ENCODE assay signal across 16 mouse cellular contexts in the genomic region with DNA sequence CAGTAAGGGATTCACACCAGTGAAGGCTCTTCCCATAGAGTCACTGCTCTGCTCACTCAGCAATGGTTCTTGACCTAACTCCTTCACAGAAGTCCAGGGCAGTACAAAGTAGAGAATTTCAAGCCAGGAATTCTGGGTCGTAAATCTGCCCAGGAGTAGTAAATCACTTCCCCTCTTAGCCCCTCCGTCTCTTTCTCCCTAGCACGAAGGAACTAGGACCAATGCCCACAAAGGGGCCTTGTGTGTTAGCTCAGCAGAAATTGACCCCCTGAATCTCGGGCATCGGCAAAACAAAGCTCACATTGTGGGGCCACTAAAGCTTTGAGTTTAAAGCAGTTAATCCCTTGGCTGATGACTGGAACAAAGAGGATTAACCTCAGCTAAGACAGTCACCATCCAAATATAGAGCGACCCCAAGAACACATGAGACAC. TPM values are rescaled to one million over a fixed set of nuclear protein-coding genes. Genes with fewer than 3 reads are reported as not detected.
DNase-seq lines count a peak whose midpoint lies in the region; ATAC-seq and TF ChIP-seq lines count a peak whose summit lies in the region.
"Had no signal": no experiment of that assay in that cellular context is flagged by ENCODE, and none has a peak within 500 bp of the region (broad histone marks: within the 10 kb centered on the region; RNA-seq: fewer than 3 reads in every experiment).

No protein-coding gene starts in this region.

- no peak for DNase-seq in hindbrain, embryonic 11.5 days (ENCODE audit: low spot score)
- DNase-seq in embryo, embryonic 10 days (ENCODE audit: low spot score), result peak; percentile 63
- peak; percentile 56 for DNase-seq in embryonic facial prominence, embryonic 14.5 days (ENCODE audit: low spot score)
- no peak for DNase-seq in midbrain, postnatal 0 days (ENCODE audit: low spot score)
- no peak for DNase-seq in testis, postnatal 10 days (ENCODE audit: low spot score)
- no peak for DNase-seq in thymus, postnatal 0 days (ENCODE audit: low spot score)
- DNase-seq in urinary bladder, postnatal 25 days (ENCODE audit: low spot score), result no peak
- DNase-seq: heart, postnatal 10 days; right cerebral cortex, postnatal 4 days; thymus, postnatal 4 days had no signal

- no peaks in the 10 kb centered on the region for H3K27me3 ChIP-seq in hindbrain, embryonic 16.5 days (replicated peaks; ENCODE audit: control insufficient read depth, insufficient read depth, low read length)
- H3K27me3 ChIP-seq in hindbrain, embryonic 11.5 days (ENCODE audit: control insufficient read depth, insufficient read depth, low read length), result no peaks in the 10 kb centered on the region
- no peaks in the 10 kb centered on the region for H3K27me3 ChIP-seq in embryonic facial prominence, embryonic 14.5 days (replicated peaks; ENCODE audit: control insufficient read depth, insufficient read depth, low read length)
- H3K27me3 ChIP-seq in midbrain, postnatal 0 days (ENCODE audit: insufficient read depth, low read length), result no peaks in the 10 kb centered on the region
- H3K27me3 ChIP-seq: intestine, embryonic 15.5 days; liver, embryonic 12.5 days; stomach, embryonic 15.5 days had no signal

- no peak overlapping the region for H3K4me2 ChIP-seq in hindbrain, embryonic 16.5 days (ENCODE audit: low read length)
- no peak overlapping the region for H3K4me2 ChIP-seq in hindbrain, embryonic 11.5 days (replicated peaks; ENCODE audit: low read depth, low read length)
- no peak overlapping the region for H3K4me2 ChIP-seq in embryonic facial prominence, embryonic 14.5 days (ENCODE audit: low read depth, low read length)
- H3K4me2 ChIP-seq in midbrain, postnatal 0 days (ENCODE audit: low read depth, low read length, poor library complexity, severe bottlenecking), result no peak overlapping the region
- H3K4me2 ChIP-seq: forebrain, embryonic 13.5 days; intestine, embryonic 15.5 days; liver, embryonic 12.5 days; stomach, embryonic 15.5 days had no signal

- TF ChIP-seq CTCF in midbrain, postnatal 0 days (IDR thresholded peaks at IDR 0.05), result no peak

- no peak overlapping the region for H3K9ac ChIP-seq in hindbrain, embryonic 16.5 days (ENCODE audit: low read depth, low read length)
- no peak overlapping the region for H3K9ac ChIP-seq in hindbrain, embryonic 11.5 days (ENCODE audit: low read depth, low read length)
- no peak overlapping the region for H3K9ac ChIP-seq in embryonic facial prominence, embryonic 14.5 days (ENCODE audit: low read depth, low read length)
- H3K9ac ChIP-seq in midbrain, postnatal 0 days (replicated peaks; ENCODE audit: low read length, poor library complexity, severe bottlenecking), result no peak overlapping the region
- H3K9ac ChIP-seq: forebrain, embryonic 13.5 days; intestine, embryonic 15.5 days; liver, embryonic 12.5 days; stomach, embryonic 15.5 days had no signal

- H3K4me1 ChIP-seq in hindbrain, embryonic 16.5 days (ENCODE audit: control insufficient read depth, insufficient read depth, low read depth, low read length), result peaks cover 8% of the 10 kb centered on the region
- H3K4me1 ChIP-seq in hindbrain, embryonic 11.5 days (replicated peaks; ENCODE audit: control insufficient read depth, insufficient read depth, low read length), result no peaks in the 10 kb centered on the region
- H3K4me1 ChIP-seq in embryonic facial prominence, embryonic 14.5 days (ENCODE audit: control insufficient read depth, insufficient read depth, low read length), result no peaks in the 10 kb centered on the region
- no peaks in the 10 kb centered on the region for H3K4me1 ChIP-seq in midbrain, postnatal 0 days (ENCODE audit: insufficient read depth, low read length)
- H3K4me1 ChIP-seq: intestine, embryonic 15.5 days; liver, embryonic 12.5 days; stomach, embryonic 15.5 days had no signal

- 28% methylated on average over 6 of the region's 6 CpGs for WGBS in hindbrain, embryonic 16.5 days
- WGBS in hindbrain, embryonic 11.5 days, result 31% methylated on average over 6 of the region's 6 CpGs
- WGBS in embryonic facial prominence, embryonic 14.5 days, result 22% methylated on average over 6 of the region's 6 CpGs
- 15% methylated on average over 6 of the region's 6 CpGs for WGBS in midbrain, postnatal 0 days

- ATAC-seq in hindbrain, embryonic 16.5 days, result no peak
- ATAC-seq in hindbrain, embryonic 11.5 days (ENCODE audit: low FRiP score), result no peak
- ATAC-seq in embryonic facial prominence, embryonic 14.5 days (ENCODE audit: low read depth), result no peak; the same call in 1 of the 2 replicates
- peak; percentile 39; the same call in 1 of the 2 replicates for ATAC-seq in midbrain, postnatal 0 days (ENCODE audit: low FRiP score)
- ATAC-seq: forebrain, embryonic 13.5 days; intestine, embryonic 15.5 days; liver, embryonic 12.5 days had no signal

- H3K36me3 ChIP-seq in hindbrain, embryonic 16.5 days (ENCODE audit: control insufficient read depth, insufficient read depth, low read length), result no peaks in the 10 kb centered on the region
- no peaks in the 10 kb centered on the region for H3K36me3 ChIP-seq in hindbrain, embryonic 11.5 days (ENCODE audit: control insufficient read depth, insufficient read depth, low read length)
- H3K36me3 ChIP-seq in embryonic facial prominence, embryonic 14.5 days (ENCODE audit: control insufficient read depth, insufficient read depth, low read length), result no peaks in the 10 kb centered on the region
- no peaks in the 10 kb centered on the region for H3K36me3 ChIP-seq in midbrain, postnatal 0 days (ENCODE audit: insufficient read depth, low read length)
- H3K36me3 ChIP-seq: intestine, embryonic 15.5 days; liver, embryonic 12.5 days; stomach, embryonic 15.5 days had no signal

- H3K9me3 ChIP-seq in hindbrain, embryonic 16.5 days (ENCODE audit: control insufficient read depth, low read length), result no peaks in the 10 kb centered on the region
- no peaks in the 10 kb centered on the region for H3K9me3 ChIP-seq in hindbrain, embryonic 11.5 days (ENCODE audit: control insufficient read depth, low read length)
- H3K9me3 ChIP-seq in embryonic facial prominence, embryonic 14.5 days (ENCODE audit: control insufficient read depth, low read length), result no peaks in the 10 kb centered on the region
- H3K9me3 ChIP-seq in midbrain, postnatal 0 days (ENCODE audit: low read length), result no peaks in the 10 kb centered on the region
- H3K9me3 ChIP-seq: forebrain, embryonic 13.5 days; intestine, embryonic 15.5 days; liver, embryonic 12.5 days; stomach, embryonic 15.5 days had no signal

- H3K27ac ChIP-seq in hindbrain, embryonic 16.5 days (ENCODE audit: low read depth, low read length), result peak overlapping the region; percentile 25; the same call in 1 of the 2 replicates
- H3K27ac ChIP-seq in hindbrain, embryonic 11.5 days (ENCODE audit: low read depth, low read length), result no peak overlapping the region
- no peak overlapping the region for H3K27ac ChIP-seq in embryonic facial prominence, embryonic 14.5 days (replicated peaks; ENCODE audit: low read depth, low read length)
- H3K27ac ChIP-seq in midbrain, postnatal 0 days (ENCODE audit: low read depth, low read length), result no peak overlapping the region
- H3K27ac ChIP-seq: forebrain, embryonic 13.5 days; intestine, embryonic 15.5 days; liver, embryonic 12.5 days; stomach, embryonic 15.5 days had no signal

- no peak overlapping the region for H3K4me3 ChIP-seq in hindbrain, embryonic 16.5 days (ENCODE audit: low read length)
- H3K4me3 ChIP-seq in hindbrain, embryonic 11.5 days (ENCODE audit: low read depth, low read length), result no peak overlapping the region
- H3K4me3 ChIP-seq in embryonic facial prominence, embryonic 14.5 days (ENCODE audit: low read depth, low read length), result no peak overlapping the region
- H3K4me3 ChIP-seq in midbrain, postnatal 0 days (ENCODE audit: low read depth, low read length), result no peak overlapping the region
- H3K4me3 ChIP-seq: forebrain, embryonic 13.5 days; intestine, embryonic 15.5 days; liver, embryonic 12.5 days; stomach, embryonic 15.5 days had no signal

RNA-seq across cellular contexts. Expression of a gene that starts 12.4 kb away (rescaled TPM):
- 20.4 and 23.5 TPM in 2 replicates for polyA plus RNA-seq in hindbrain, embryonic 16.5 days (2015; fragmentation: Nextera tagmentation; extraction: Ambion mirVana)
- 0.85 and 1.5 TPM in 2 replicates for polyA plus RNA-seq in hindbrain, embryonic 11.5 days (2014; fragmentation: Nextera tagmentation; extraction: Ambion mirVana)
- 2.7 and 2.9 TPM in 2 replicates for polyA plus RNA-seq in embryonic facial prominence, embryonic 14.5 days (2014; fragmentation: Nextera tagmentation; extraction: Ambion mirVana)
- total RNA-seq in midbrain, postnatal 0 days (2014; rRNA removed), result 36.8 and 42.2 TPM in 2 replicates
- polyA plus RNA-seq in midbrain, postnatal 0 days (2015; fragmentation: Nextera tagmentation; extraction: Ambion mirVana), result 12.9 and 13.7 TPM in 2 replicates
- 2.1 and 2.9 TPM in 2 replicates for polyA plus RNA-seq in thymus, postnatal 0 days (2015; fragmentation: Nextera tagmentation; extraction: Ambion mirVana)
- total RNA-seq: granulocyte monocyte progenitor cell, adult 5-6 weeks had no signal

Comparison
In these comparisons a context has a peak if more than half of its experiments do, and no peak if none do; other contexts are left out.
1. DNase-seq: peak in embryo, embryonic 10 days (single experiment) and embryonic facial prominence, embryonic 14.5 days (single experiment); none in hindbrain, embryonic 11.5 days (single experiment), midbrain, postnatal 0 days (single experiment), testis, postnatal 10 days (single experiment), thymus, postnatal 0 days (single experiment) and urinary bladder, postnatal 25 days (single experiment).